Mouse (Mus musculus) lung, embryonic 14.5 days (tissue): ENCODE measurements around the gene Gm39566. TPM values are rescaled to one million over a fixed set of nuclear protein-coding genes. Genes with fewer than 3 reads are reported as not detected.
A peak's percentile ranks its signal among the peaks of the same experiment; 100 is the strongest.

Experiments
- ATAC-seq: fragments of 200-750 bp; cut with Nextera tagmentation; 2 replicates; pipeline ENCODE4 v1.8.0; 2017; ENCODE audit warnings: mild to moderate bottlenecking, moderate TSS enrichment, moderate library complexity; ENCODE audit not compliant: insufficient read depth
- DNase-seq: peaks from one replicate; pipeline ENCODE4 v3.0.0-alpha.2; 2015
- H3K27ac ChIP-seq: fragments of 300-500 bp; sonication (generic); 2 replicates; pipeline ENCODE4 v1.5.1; 2014; ENCODE audit warnings: low read depth, mild to moderate bottlenecking, moderate library complexity
- H3K27me3 ChIP-seq: fragments of 300-500 bp; sonication (generic); 2 replicates; pipeline ENCODE4 v1.6.1; 2014; ENCODE audit warnings: low read length, control low read depth; ENCODE audit not compliant: insufficient read depth
- H3K36me3 ChIP-seq: fragments of 300-500 bp; sonication (generic); 2 replicates; pipeline ENCODE4 v1.6.1; 2014; ENCODE audit warnings: control low read depth; ENCODE audit not compliant: insufficient read depth
- H3K4me1 ChIP-seq: fragments of 300-500 bp; sonication (generic); 2 replicates; pipeline ENCODE4 v1.6.1; 2014; ENCODE audit warnings: antibody characterized with exemption, control low read depth; ENCODE audit not compliant: insufficient read depth
- H3K4me2 ChIP-seq: fragments of 300-500 bp; sonication (generic); 2 replicates; pipeline ENCODE4 v1.6.1; 2014; ENCODE audit warnings: mild to moderate bottlenecking
- H3K4me3 ChIP-seq: fragments of 300-500 bp; sonication (generic); 2 replicates; pipeline ENCODE4 v1.5.1; 2014; ENCODE audit warnings: low read depth, low read length
- H3K9ac ChIP-seq: fragments of 300-500 bp; sonication (generic); 2 replicates; pipeline ENCODE4 v1.6.1; 2014
- H3K9me3 ChIP-seq: fragments of 300-500 bp; sonication (generic); 2 replicates; pipeline ENCODE4 v1.6.1; 2016; ENCODE audit warnings: low read depth, low read length, control low read depth
- CTCF ChIP-seq: IDR thresholded peaks from 2 replicates; pipeline ENCODE4 v1.5.1; 2016; ENCODE audit warnings: antibody characterized with exemption, low read depth
- WGBS: fragments of 180-500 bp; shearing (Covaris S2); extraction: QIAGEN DNeasy Blood & Tissue Kit; methylation state at CpG from one replicate; pipeline ENCODE4 v1.1.7; 2014; 5-methylcytosine and 5-hydroxymethylcytosine counted together
- polyA plus RNA-seq: library from polyadenylated mRNA; unstranded; fragments of >200 nt; fragmentation: Nextera tagmentation; extraction: Ambion mirVana; gene quantifications from 2 replicates; pipeline ENCODE4 v1.2.1, GENCODE M21; 2014

The Gm39566 gene
- polyA plus RNA-seq, 1 experiment from 2014 or later: not detected

- Histone ChIP-seq H3K36me3 (peaks cover 54% of the 10 kb centered on the region), H3K4me3 (no peak overlapping the region), H3K27ac (no peak overlapping the region), H3K27me3 (no peaks in the 10 kb centered on the region), H3K4me2 (no peak overlapping the region), H3K9ac (no peak overlapping the region; the same call in 1 of the 2 replicates), H3K9me3 (no peaks in the 10 kb centered on the region), H3K4me1 (0 out of 2 replicates have a peak, but pooled peaks cover under 1% of the 10 kb centered on the region)
- TF ChIP-seq CTCF: no peak
- no peak for ATAC-seq
- no peak for DNase-seq
- 70% methylated on average over 8 of the region's 8 CpGs for WGBS
These were observed 35.7 kb upstream of the Gm39566 start for GRCm38 (mm10) chr11:69850754-69851153.

GRCm38 (mm10) chr11:69849884-69850283, 34.8 kb upstream of the Gm39566 start:
- Histone ChIP-seq H3K9me3 (no peaks in the 10 kb centered on the region), H3K9ac (no peak overlapping the region), H3K36me3 (peaks cover 52% of the 10 kb centered on the region), H3K4me3 (no peak overlapping the region), H3K4me2 (no peak overlapping the region), H3K27ac (no peak overlapping the region), H3K4me1 (0 out of 2 replicates have a peak, but pooled peaks cover 5% of the 10 kb centered on the region), H3K27me3 (no peaks in the 10 kb centered on the region)
- no peak for DNase-seq
- WGBS: 89% methylated on average over 15 of the region's 15 CpGs
- TF ChIP-seq CTCF: no peak
- ATAC-seq: no peak

- DNase-seq: no peak
- no peak overlapping the region for H3K4me3 ChIP-seq
- no peaks in the 10 kb centered on the region for H3K9me3 ChIP-seq
- no peak overlapping the region for H3K4me2 ChIP-seq
- WGBS: 78% methylated on average over 9 of the region's 9 CpGs
- peaks cover 52% of the 10 kb centered on the region for H3K36me3 ChIP-seq
- no peak for ATAC-seq
- H3K27ac ChIP-seq: no peak overlapping the region
- H3K4me1 ChIP-seq: 0 out of 2 replicates have a peak, but pooled peaks cover 5% of the 10 kb centered on the region
- no peaks in the 10 kb centered on the region for H3K27me3 ChIP-seq
- no peak overlapping the region for H3K9ac ChIP-seq
- no peak for TF ChIP-seq CTCF
These were observed 34.0 kb upstream of the Gm39566 start for GRCm38 (mm10) chr11:69849128-69849527.

GRCm38 (mm10) chr11:69848021-69848420, 32.9 kb upstream of the Gm39566 start:
- no peak for ATAC-seq
- DNase-seq: no peak
- 93% methylated on average over 6 of the region's 6 CpGs for WGBS
- no peak for TF ChIP-seq CTCF
- H3K4me2 ChIP-seq: peak overlapping the region; percentile 83
- 0 out of 2 replicates have a peak, but pooled peaks cover 5% of the 10 kb centered on the region for H3K4me1 ChIP-seq
- peak overlapping the region; percentile 90; the same call in 1 of the 2 replicates for H3K9ac ChIP-seq
- H3K36me3 ChIP-seq: peaks cover 51% of the 10 kb centered on the region
- no peaks in the 10 kb centered on the region for H3K9me3 ChIP-seq
- H3K27me3 ChIP-seq: no peaks in the 10 kb centered on the region
- peak overlapping the region; percentile 82 for H3K4me3 ChIP-seq
- H3K27ac ChIP-seq: no peak overlapping the region

GRCm38 (mm10) chr11:69846738-69847688, 31.9 kb upstream of the Gm39566 start:
- H3K36me3 ChIP-seq: peaks cover 41% of the 10 kb centered on the region
- H3K4me1 ChIP-seq: 0 out of 2 replicates have a peak, but pooled peaks cover 5% of the 10 kb centered on the region
- no peak for TF ChIP-seq CTCF
- peak overlapping the region; percentile 83 for H3K4me2 ChIP-seq
- no peaks in the 10 kb centered on the region for H3K27me3 ChIP-seq
- H3K9ac ChIP-seq: peak overlapping the region; percentile 90
- H3K9me3 ChIP-seq: no peaks in the 10 kb centered on the region
- DNase-seq (peak; percentile 65), ATAC-seq (peak; percentile 43)
- peak overlapping the region; percentile 82 for H3K4me3 ChIP-seq
- peak overlapping the region; percentile 95 for H3K27ac ChIP-seq
- 9% methylated on average over 37 of the region's 37 CpGs for WGBS

- Histone ChIP-seq H3K36me3 (peaks cover 34% of the 10 kb centered on the region), H3K9me3 (no peaks in the 10 kb centered on the region), H3K9ac (peak within 1 kb of the TSS; percentile 90), H3K27me3 (no peaks in the 10 kb centered on the region), H3K27ac (peak within 1 kb of the TSS; percentile 95), H3K4me1 (0 out of 2 replicates have a peak, but pooled peaks cover 5% of the 10 kb centered on the region), H3K4me2 (peak within 1 kb of the TSS; percentile 83), H3K4me3 (peak within 1 kb of the TSS; percentile 82)
- ATAC-seq: peak; percentile 89
- under 1% methylated on average over 35 of the region's 38 CpGs for whole genome bisulfite sequencing
- peak; percentile 97 for DNase-seq
- 0 out of 2 replicates have a peak, but pooled peaks have one; percentile 19 for TF ChIP-seq CTCF
These were observed 31.1 kb upstream of the Gm39566 start, which contains the start of gene Plscr3 for GRCm38 (mm10) chr11:69846198-69846680. TSS of gene Plscr3 (plus strand) at chr11:69846376.

GRCm38 (mm10) chr11:69838714-69839104, 23.6 kb upstream of the Gm39566 start:
- ATAC-seq: peak; percentile 15; the same call in 1 of the 2 replicates
- no peak for TF ChIP-seq CTCF

More at GRCm38 (mm10) chr11:69838714-69839104, 23.6 kb upstream of the Gm39566 start:
- H3K9ac ChIP-seq: peak overlapping the region; percentile 80
- DNase-seq: peak; percentile 59
- H3K27ac ChIP-seq: peak overlapping the region; percentile 92
- H3K4me2 ChIP-seq: peak overlapping the region; percentile 75
- H3K36me3 ChIP-seq: peaks cover 3% of the 10 kb centered on the region; the same call in 1 of the 2 replicates
- 0% methylated on average over 7 of the region's 7 CpGs for WGBS
- H3K27me3 ChIP-seq: peaks cover 11% of the 10 kb centered on the region; the same call in 1 of the 2 replicates
- peaks cover 17% of the 10 kb centered on the region; the same call in 1 of the 2 replicates for H3K4me1 ChIP-seq
- H3K4me3 ChIP-seq: peak overlapping the region; percentile 73
- H3K9me3 ChIP-seq: no peaks in the 10 kb centered on the region
